Mouse (Mus musculus) T-cell, adult 2 months (primary cell): ENCODE measurements around the gene Olfr1261.

Experiments used
- DNase-seq: peaks from one replicate; pipeline ENCODE4 v3.0.0; 2022; ENCODE audit warnings: low spot score

Gene Olfr1261

DNA sequence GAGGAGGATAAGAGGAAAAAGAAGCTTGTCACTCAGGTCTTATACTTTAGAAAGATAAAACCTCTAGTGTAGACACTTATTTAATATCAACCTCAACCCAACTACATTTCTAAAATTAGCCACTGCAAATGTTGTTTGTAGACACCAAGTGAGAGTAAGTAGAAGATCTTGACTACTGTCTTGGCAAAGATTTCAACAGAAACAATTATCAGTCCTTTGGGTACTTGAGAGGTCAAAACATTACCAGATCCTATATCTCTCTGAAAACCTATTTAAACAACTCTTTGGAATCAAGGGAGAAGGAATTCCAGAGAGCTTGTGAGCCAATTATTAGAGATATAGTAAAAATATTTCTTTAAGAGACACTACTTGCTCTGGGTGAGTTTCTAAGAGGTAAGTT lies at the start of gene Olfr1261:
TSS of gene Olfr1261 (plus strand) at position 301 of the 400 bp plus-strand sequence.
- no peak for DNase-seq

DNA sequence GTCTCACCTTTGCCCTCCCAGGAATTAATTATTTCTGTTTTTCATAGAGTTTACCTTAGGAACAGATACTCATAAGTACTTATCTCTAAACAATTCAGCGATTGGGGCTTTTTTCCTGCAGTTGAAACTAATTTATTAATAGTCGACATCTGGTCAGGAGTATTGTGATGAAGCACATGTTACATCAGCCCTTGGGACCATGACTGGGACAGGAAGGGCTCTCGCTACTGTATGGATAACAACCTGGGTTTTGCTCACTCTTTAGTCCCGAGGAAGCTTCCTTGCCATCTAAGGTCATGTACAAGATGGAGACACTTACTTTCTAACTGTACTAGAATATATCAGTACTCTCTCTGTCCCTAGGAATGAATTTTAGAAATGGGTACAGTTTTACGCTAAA lies 42.5 kb upstream of the Olfr1261 start, which contains the start of gene Olfr1259:
TSS of gene Olfr1259 (minus strand) at position 101 of the 400 bp plus-strand sequence.
- no peak for DNase-seq

DNA sequence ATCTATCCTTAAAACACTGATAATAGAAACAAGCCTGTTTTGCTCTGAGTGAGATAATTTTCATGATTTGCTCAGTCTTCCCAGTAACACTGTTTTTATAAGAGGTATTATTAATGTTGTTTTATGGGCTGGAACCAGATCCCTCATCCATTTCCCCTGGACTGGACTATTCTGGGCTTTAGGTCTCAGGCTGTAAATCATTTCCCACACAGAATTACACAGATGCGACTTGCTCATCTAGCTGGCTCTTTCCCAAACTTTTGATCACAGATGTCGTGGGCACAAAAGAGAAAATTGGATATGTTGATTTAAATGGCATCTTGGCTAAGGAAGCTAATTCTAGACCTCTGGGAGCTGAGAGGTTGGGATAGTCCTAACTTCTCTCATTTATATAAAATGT lies 16.8 kb upstream of the Olfr1261 start, which contains the start of gene Olfr1260:
TSS of gene Olfr1260 (plus strand) at position 157 of the 400 bp plus-strand sequence.
- no peak for DNase-seq

DNA sequence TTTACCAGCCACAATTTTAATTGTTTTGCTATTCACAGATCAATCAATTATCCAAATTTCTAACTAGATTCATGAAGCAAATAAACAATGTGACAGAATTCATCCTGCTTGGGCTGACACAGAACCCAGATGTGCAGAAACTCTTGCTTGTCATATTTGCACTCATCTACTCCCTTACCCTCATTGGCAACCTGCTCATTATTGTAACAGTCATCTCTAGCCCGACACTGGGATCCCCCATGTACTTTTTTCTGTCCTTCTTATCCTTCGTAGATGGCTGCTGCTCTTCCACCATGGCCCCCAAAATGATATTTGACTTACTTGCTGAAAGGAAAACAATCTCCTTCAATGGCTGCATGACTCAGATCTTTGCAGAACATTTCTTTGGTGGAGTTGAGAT lies 13.3 kb upstream of the Olfr1261 start:
- no peak for DNase-seq

DNA sequence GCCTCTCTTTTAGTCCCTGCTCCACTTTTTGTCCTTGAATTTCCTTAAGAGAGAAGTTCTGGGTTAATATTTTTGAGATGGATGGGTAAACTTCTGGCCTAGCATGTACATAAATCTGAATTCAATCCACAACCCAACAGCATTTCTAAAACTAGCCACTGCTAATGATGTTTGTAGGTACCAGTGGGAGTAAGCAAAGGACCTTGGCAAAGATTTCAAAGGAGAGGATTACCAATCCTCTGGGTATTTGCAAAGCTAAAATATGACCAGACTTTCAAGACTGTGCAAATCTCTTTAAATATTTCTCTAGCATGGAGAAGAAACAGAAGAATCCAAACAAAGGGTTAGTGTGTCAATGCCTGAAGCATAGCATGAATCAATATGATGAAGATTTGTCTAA lies 8.8 kb downstream of the Olfr1261 start, which contains the start of gene Olfr1262:
TSS of gene Olfr1262 (plus strand) at position 301 of the 400 bp plus-strand sequence.
- no peak for DNase-seq

DNA sequence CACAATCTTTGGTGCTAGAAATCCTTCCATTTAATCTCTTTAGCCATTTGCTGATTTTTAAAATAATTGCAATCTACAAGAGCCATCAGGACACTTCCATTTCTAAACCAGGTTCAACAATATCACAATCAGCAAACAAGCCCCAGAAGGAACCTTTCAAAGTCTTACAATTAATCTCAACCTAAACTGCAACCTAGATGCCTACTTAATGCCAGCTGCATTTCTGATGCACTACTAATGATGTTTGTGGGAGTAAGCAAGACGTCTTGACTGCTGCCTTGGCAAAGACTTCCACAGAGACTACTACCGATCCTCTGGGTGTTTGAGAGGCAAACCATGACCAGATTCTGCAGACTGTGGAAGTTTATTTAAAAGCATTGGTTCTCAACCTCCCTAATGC lies 20.8 kb downstream of the Olfr1261 start, which contains the start of gene Olfr1263:
TSS of gene Olfr1263 (plus strand) at position 301 of the 400 bp plus-strand sequence.
- DNase-seq, result no peak

DNA sequence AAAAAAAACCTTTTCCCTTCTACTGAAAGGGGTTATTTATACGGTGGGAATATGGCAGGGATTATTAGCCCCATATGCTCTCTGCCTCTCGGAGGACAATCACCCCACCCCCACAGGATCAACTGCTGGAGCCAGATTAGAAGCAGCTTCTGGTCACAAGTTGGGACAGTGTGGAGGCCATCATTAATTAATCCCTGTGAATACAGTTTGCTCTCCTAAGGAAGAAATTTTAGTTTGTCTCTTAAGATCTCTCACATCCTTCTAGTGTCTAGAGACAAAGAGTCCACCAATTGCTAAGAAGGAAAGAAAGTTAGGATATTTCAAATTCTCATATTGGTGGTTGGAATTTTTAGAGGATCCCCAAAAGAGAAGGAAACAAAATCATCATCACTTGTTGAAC lies 34.5 kb downstream of the Olfr1261 start, which contains the start of gene Olfr1264:
TSS of gene Olfr1264 (minus strand) at position 101 of the 400 bp plus-strand sequence.
- DNase-seq, result no peak

DNA sequence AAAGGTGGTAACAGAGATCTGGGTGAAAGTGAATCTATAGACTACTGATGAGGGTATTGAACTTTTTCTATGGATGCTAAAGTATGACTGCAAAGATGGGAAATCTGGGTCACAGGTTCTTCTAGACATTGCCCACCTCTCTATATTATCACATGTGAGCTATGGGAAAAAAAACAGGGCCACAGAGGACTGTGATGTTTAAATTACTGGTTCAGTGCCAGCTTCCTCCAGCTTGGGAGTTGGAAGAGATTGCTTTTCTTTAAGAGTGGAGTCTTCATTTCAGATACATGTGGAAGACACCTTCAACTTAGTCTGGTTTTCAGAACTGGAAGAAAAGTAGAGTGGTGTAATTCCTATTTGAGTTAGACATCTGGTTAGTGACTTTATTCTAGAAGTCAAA lies 44.0 kb downstream of the Olfr1261 start, which contains the start of gene Olfr1265:
TSS of gene Olfr1265 (plus strand) at position 301 of the 400 bp plus-strand sequence.
- DNase-seq, result no peak
